Mouse (Mus musculus) lung, embryonic 14.5 days (tissue): ENCODE measurements around the gene Fanca. TPM values are rescaled to one million over a fixed set of nuclear protein-coding genes. Genes with fewer than 3 reads are reported as not detected.

ENCODE experiments used
- ATAC-seq: fragments of 200-750 bp; cut with Nextera tagmentation; 2 replicates; pipeline ENCODE4 v1.8.0; 2017; ENCODE audit warnings: mild to moderate bottlenecking, moderate TSS enrichment, moderate library complexity; ENCODE audit not compliant: insufficient read depth
- DNase-seq: peaks from one replicate; pipeline ENCODE4 v3.0.0-alpha.2; 2015
- H3K27ac ChIP-seq: fragments of 300-500 bp; sonication (generic); 2 replicates; pipeline ENCODE4 v1.5.1; 2014; ENCODE audit warnings: low read depth, mild to moderate bottlenecking, moderate library complexity
- H3K27me3 ChIP-seq: fragments of 300-500 bp; sonication (generic); 2 replicates; pipeline ENCODE4 v1.6.1; 2014; ENCODE audit warnings: low read length, control low read depth; ENCODE audit not compliant: insufficient read depth
- H3K36me3 ChIP-seq: fragments of 300-500 bp; sonication (generic); 2 replicates; pipeline ENCODE4 v1.6.1; 2014; ENCODE audit warnings: control low read depth; ENCODE audit not compliant: insufficient read depth
- H3K4me1 ChIP-seq: fragments of 300-500 bp; sonication (generic); 2 replicates; pipeline ENCODE4 v1.6.1; 2014; ENCODE audit warnings: antibody characterized with exemption, control low read depth; ENCODE audit not compliant: insufficient read depth
- H3K4me2 ChIP-seq: fragments of 300-500 bp; sonication (generic); 2 replicates; pipeline ENCODE4 v1.6.1; 2014; ENCODE audit warnings: mild to moderate bottlenecking
- H3K4me3 ChIP-seq: fragments of 300-500 bp; sonication (generic); 2 replicates; pipeline ENCODE4 v1.5.1; 2014; ENCODE audit warnings: low read depth, low read length
- H3K9ac ChIP-seq: fragments of 300-500 bp; sonication (generic); 2 replicates; pipeline ENCODE4 v1.6.1; 2014
- H3K9me3 ChIP-seq: fragments of 300-500 bp; sonication (generic); 2 replicates; pipeline ENCODE4 v1.6.1; 2016; ENCODE audit warnings: low read depth, low read length, control low read depth
- CTCF ChIP-seq: IDR thresholded peaks from 2 replicates; pipeline ENCODE4 v1.5.1; 2016; ENCODE audit warnings: antibody characterized with exemption, low read depth
- WGBS: fragments of 180-500 bp; shearing (Covaris S2); extraction: QIAGEN DNeasy Blood & Tissue Kit; methylation state at CpG from one replicate; pipeline ENCODE4 v1.1.7; 2014; 5-methylcytosine and 5-hydroxymethylcytosine counted together
- polyA plus RNA-seq: library from polyadenylated mRNA; unstranded; fragments of >200 nt; fragmentation: Nextera tagmentation; extraction: Ambion mirVana; gene quantifications from 2 replicates; pipeline ENCODE4 v1.2.1, GENCODE M21; 2014

Gene Fanca
- polyA plus RNA-seq, 1 experiment from 2014 or later: 41.6 TPM

GRCm38 (mm10) chr8:123347293-123347692 lies 28.9 kb upstream of the Fanca start:
- ATAC-seq: no peak
- no peak for DNase-seq
- Histone ChIP-seq H3K4me2 (no peak overlapping the region), H3K4me1 (peaks cover 17% of the 10 kb centered on the region), H3K27ac (no peak overlapping the region), H3K9ac (no peak overlapping the region), H3K36me3 (no peaks in the 10 kb centered on the region), H3K9me3 (no peaks in the 10 kb centered on the region), H3K4me3 (no peak overlapping the region), H3K27me3 (no peaks in the 10 kb centered on the region)
- WGBS: 60% methylated on average over 2 of the region's 2 CpGs
- TF ChIP-seq CTCF: no peak

DNA sequence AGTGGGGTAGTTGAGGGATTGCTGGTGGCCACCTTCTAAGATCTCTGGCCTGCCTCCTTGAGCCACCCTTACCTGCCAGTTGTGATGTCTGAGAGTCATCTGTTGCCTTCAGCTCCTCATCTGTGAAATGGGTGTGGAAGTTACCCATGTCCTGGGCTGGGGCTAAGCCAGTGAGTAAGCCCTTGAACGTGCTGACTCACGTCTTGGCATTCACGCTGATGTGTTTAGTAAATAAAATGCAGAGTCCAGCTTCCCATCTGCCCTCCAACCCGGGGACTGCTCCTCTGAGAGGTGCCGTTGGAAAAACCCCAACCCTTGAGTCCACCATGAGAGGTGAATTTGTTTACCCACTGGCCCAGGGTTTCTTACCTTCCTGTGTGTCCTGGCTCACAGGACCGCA lies 27.5 kb upstream of the Fanca start:
- Histone ChIP-seq H3K4me2 (no peak overlapping the region), H3K4me1 (peaks cover 17% of the 10 kb centered on the region), H3K27me3 (no peaks in the 10 kb centered on the region), H3K4me3 (no peak overlapping the region), H3K9ac (no peak overlapping the region), H3K9me3 (no peaks in the 10 kb centered on the region), H3K27ac (peak overlapping the region; percentile 30; the same call in 1 of the 2 replicates), H3K36me3 (no peaks in the 10 kb centered on the region)
- ATAC-seq (no peak), DNase-seq (no peak)
- TF ChIP-seq CTCF: no peak
- WGBS: 57% methylated on average over 6 of the region's 6 CpGs

DNA sequence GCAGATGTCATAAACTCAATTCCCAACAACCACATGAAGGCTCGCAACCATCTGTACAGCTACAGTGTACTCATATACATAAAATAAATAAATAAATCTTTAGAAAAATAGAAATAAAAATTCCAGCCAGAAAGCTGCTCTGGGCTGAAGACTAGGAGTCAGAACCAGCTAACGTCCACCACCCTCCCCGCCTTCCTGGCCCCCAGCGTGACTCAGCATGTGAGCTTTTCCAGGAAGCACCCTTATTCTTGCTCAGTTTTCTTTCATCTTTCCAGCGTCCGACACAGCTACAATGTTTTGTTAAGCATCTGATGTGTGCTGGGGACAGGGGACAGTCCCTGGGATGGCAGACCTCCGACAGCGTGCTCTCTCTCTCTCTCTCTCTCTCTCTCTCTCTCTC lies 26.8 kb upstream of the Fanca start:
- 68% methylated on average over 8 of the region's 8 CpGs for WGBS
- Histone ChIP-seq H3K9me3 (no peaks in the 10 kb centered on the region), H3K4me1 (peaks cover 17% of the 10 kb centered on the region), H3K9ac (no peak overlapping the region), H3K4me3 (no peak overlapping the region), H3K27ac (no peak overlapping the region), H3K4me2 (no peak overlapping the region), H3K27me3 (no peaks in the 10 kb centered on the region), H3K36me3 (no peaks in the 10 kb centered on the region)
- ATAC-seq: no peak
- no peak for DNase-seq
- TF ChIP-seq CTCF: no peak

GRCm38 (mm10) chr8:123343422-123343821 lies 25.0 kb upstream of the Fanca start:
- no peak for ATAC-seq
- DNase-seq: peak; percentile 30
- 69% methylated on average over 12 of the region's 12 CpGs for WGBS
- no peaks in the 10 kb centered on the region for H3K27me3 ChIP-seq
- H3K4me1 ChIP-seq: peaks cover 10% of the 10 kb centered on the region
- TF ChIP-seq CTCF: no peak
- H3K4me2 ChIP-seq: no peak overlapping the region; the same call in 1 of the 2 replicates
- no peak overlapping the region for H3K4me3 ChIP-seq
- H3K36me3 ChIP-seq: no peaks in the 10 kb centered on the region
- no peak overlapping the region for H3K27ac ChIP-seq
- H3K9me3 ChIP-seq: no peaks in the 10 kb centered on the region
- H3K9ac ChIP-seq: no peak overlapping the region

DNA sequence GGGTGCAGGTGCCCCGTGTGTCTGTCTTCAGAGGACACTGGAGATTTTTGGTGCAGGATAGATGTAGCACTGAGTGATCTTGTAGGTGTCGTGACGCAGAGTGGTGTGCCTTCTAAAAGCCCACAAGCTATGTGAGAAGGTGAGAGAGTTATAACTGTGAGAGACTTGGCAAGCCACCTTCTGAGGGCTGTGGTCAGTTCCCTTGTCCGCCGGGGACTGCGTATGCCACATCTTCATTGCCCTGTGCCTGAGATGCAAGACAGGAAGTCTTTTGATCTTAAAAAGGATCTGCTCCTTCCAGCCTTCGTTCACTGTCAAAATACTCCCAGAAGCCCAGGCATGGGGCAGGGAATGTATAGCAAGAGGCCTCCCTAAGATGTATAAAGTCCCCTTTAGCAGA lies 24.5 kb upstream of the Fanca start:
- TF ChIP-seq CTCF: no peak
- H3K4me3 ChIP-seq: no peak overlapping the region
- H3K4me2 ChIP-seq: no peak overlapping the region; the same call in 1 of the 2 replicates
- H3K9me3 ChIP-seq: no peaks in the 10 kb centered on the region
- DNase-seq: no peak
- peaks cover 7% of the 10 kb centered on the region for H3K4me1 ChIP-seq
- no peaks in the 10 kb centered on the region for H3K27me3 ChIP-seq
- H3K36me3 ChIP-seq: no peaks in the 10 kb centered on the region
- no peak overlapping the region for H3K9ac ChIP-seq
- no peak overlapping the region for H3K27ac ChIP-seq
- WGBS: 56% methylated on average over 7 of the region's 7 CpGs
- no peak for ATAC-seq

DNA sequence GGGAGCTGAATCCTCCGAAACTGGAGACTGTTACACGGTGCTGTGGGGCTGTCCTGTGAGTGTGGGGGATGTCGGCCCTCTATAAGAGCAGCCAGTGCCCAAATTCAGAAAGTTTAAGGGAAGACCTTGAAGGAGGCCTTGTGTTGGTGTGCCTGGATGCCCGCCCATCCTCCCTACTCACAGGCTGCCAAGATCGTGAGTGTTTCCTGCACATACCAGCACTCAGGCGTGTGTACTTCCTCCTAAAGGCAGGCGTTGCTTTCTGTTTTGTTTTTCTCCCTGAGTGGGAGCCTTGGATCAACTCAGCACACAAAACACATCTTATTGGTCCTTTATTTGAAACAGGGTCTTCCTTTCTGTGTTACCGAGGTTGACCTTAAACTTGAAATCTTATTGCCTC lies 23.9 kb upstream of the Fanca start:
- DNase-seq: peak; percentile 24
- Histone ChIP-seq H3K9ac (no peak overlapping the region), H3K4me1 (peaks cover 3% of the 10 kb centered on the region; the same call in 1 of the 2 replicates), H3K27me3 (no peaks in the 10 kb centered on the region), H3K4me3 (no peak overlapping the region), H3K36me3 (no peaks in the 10 kb centered on the region), H3K27ac (no peak overlapping the region), H3K9me3 (no peaks in the 10 kb centered on the region), H3K4me2 (no peak overlapping the region)
- no peak for TF ChIP-seq CTCF
- ATAC-seq: no peak
- 75% methylated on average over 8 of the region's 8 CpGs for WGBS

- no peak for TF ChIP-seq CTCF
- Histone ChIP-seq H3K27me3 (no peaks in the 10 kb centered on the region), H3K9ac (no peak overlapping the region), H3K36me3 (no peaks in the 10 kb centered on the region), H3K4me1 (peaks cover 3% of the 10 kb centered on the region; the same call in 1 of the 2 replicates), H3K27ac (no peak overlapping the region), H3K4me3 (no peak overlapping the region), H3K9me3 (no peaks in the 10 kb centered on the region), H3K4me2 (no peak overlapping the region)
- 73% methylated on average over 27 of the region's 27 CpGs for WGBS
- DNase-seq (no peak), ATAC-seq (no peak)
These were observed 23.0 kb upstream of the Fanca start for GRCm38 (mm10) chr8:123341040-123342015.
